Mouse (Mus musculus): ENCODE data around the gene Tmem203.

GRCm38 (mm10) chr2:25234050-25234449 is 21.2 kb upstream of the Tmem203 start, which contains the start of gene Slc34a3:
- TF ChIP-seq CTCF (conservative IDR thresholded peaks at IDR 0.05; ENCODE audit: low read length) (no peak), NANOG (IDR thresholded peaks at IDR 0.05; ENCODE audit: borderline replicate concordance, low read length) (no peak), POU5F1 (IDR thresholded peaks at IDR 0.05; ENCODE audit: borderline replicate concordance, low read length) (no peak)

Data from E14TG2a.4 (cell line).